Mouse (Mus musculus): ENCODE measurements around the gene Iqch. TPM values are rescaled to one million over a fixed set of nuclear protein-coding genes. Genes with fewer than 3 reads are reported as not detected.

The Iqch gene
- polyA plus RNA-seq, 1 experiment from 2014 or later = 0.11 TPM

DNA sequence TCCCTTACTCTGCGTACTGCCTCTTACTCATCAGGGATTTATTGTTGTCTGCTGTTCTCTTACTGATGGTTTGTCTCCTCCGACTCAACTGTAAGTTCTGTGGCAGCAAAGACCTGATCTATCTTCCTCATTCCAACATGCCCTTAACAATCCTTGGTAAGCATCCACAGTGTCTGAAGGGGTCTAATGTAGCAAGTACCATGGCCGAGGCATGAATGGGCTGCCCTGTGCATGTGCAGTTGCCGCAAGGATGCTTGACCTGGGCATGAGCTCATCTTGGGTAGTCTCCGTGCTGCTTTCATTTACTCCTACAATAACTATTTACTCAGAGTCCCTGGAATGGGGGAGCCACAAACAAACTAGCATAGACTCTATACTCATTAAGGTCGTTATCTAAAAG is 17.0 kb downstream of the Iqch start:
- DNase-seq (no peak), ATAC-seq (ENCODE audit: low FRiP score, low TSS enrichment) (no peak)
- no peak overlapping the region for H3K9ac ChIP-seq (replicated peaks; ENCODE audit: low read length)
- WGBS = 90% methylated on average over 6 of the region's 6 CpGs
- no peaks in the 10 kb centered on the region for H3K4me1 ChIP-seq (ENCODE audit: control insufficient read depth, insufficient read depth, low read length)
- H3K9me3 ChIP-seq (ENCODE audit: control insufficient read depth, low read length) = peaks cover 9% of the 10 kb centered on the region; the same call in 1 of the 2 replicates
- no peak overlapping the region for H3K27ac ChIP-seq (replicated peaks; ENCODE audit: low read depth, low read length)
- H3K27me3 ChIP-seq (ENCODE audit: control insufficient read depth, insufficient read depth, low read length) = no peaks in the 10 kb centered on the region
- H3K4me2 ChIP-seq (ENCODE audit: low read length) = no peak overlapping the region
- H3K4me3 ChIP-seq (replicated peaks; ENCODE audit: low read depth, low read length) = no peak overlapping the region
- H3K36me3 ChIP-seq (ENCODE audit: control insufficient read depth, insufficient read depth, low read length) = no peaks in the 10 kb centered on the region

DNA sequence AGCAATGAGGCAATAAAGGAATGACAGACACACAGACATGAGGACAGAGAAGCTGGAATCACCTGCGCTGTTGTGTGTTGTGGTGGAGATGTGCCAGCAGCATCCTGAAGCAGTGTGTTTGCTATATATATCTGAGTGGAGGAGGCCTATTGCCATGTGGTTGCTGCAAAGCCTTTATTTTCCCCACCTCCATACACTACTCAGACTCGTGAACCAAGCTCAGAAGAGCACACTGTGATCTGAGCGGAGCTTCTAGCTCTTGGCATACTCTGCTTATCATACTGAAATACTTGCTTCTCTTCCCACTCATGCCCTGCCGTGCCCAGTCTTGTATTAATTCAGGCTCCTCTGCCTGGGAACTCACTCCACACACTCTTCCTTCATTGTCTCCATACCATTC is 20.5 kb downstream of the Iqch start:
- 80% methylated on average over 4 of the region's 4 CpGs for WGBS
- Histone ChIP-seq H3K4me2 (ENCODE audit: low read length) (no peak overlapping the region), H3K4me3 (replicated peaks; ENCODE audit: low read depth, low read length) (no peak overlapping the region), H3K27ac (replicated peaks; ENCODE audit: low read depth, low read length) (no peak overlapping the region), H3K4me1 (ENCODE audit: control insufficient read depth, insufficient read depth, low read length) (no peaks in the 10 kb centered on the region), H3K9me3 (ENCODE audit: control insufficient read depth, low read length) (peaks cover 5% of the 10 kb centered on the region; the same call in 1 of the 2 replicates), H3K36me3 (ENCODE audit: control insufficient read depth, insufficient read depth, low read length) (no peaks in the 10 kb centered on the region), H3K9ac (replicated peaks; ENCODE audit: low read length) (no peak overlapping the region), H3K27me3 (ENCODE audit: control insufficient read depth, insufficient read depth, low read length) (no peaks in the 10 kb centered on the region)
- no peak for ATAC-seq (ENCODE audit: low FRiP score, low TSS enrichment)
- no peak for DNase-seq

DNA sequence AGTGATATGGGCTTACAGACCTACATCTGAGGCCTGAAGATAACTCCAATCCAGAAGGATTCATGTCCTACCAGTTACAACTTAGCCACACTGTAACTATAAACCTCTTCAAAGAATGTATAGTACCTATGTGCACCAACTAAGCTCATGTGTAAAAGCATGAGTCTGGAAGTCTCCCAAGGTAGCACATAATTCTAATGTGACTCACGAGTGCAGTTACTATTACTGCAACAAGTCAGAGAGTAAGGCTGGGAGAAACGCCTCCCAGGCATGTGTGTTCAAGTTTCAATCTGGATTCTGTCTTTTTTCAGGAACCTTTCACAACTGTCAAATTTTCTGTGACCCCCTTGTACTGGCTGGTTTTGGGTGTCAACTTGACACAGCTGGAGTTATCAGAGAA is 22.2 kb downstream of the Iqch start:
- Histone ChIP-seq H3K9ac (replicated peaks; ENCODE audit: low read length) (no peak overlapping the region), H3K9me3 (ENCODE audit: control insufficient read depth, low read length) (no peaks in the 10 kb centered on the region), H3K27ac (replicated peaks; ENCODE audit: low read depth, low read length) (no peak overlapping the region), H3K4me2 (ENCODE audit: low read length) (no peak overlapping the region), H3K4me1 (ENCODE audit: control insufficient read depth, insufficient read depth, low read length) (no peaks in the 10 kb centered on the region), H3K27me3 (ENCODE audit: control insufficient read depth, insufficient read depth, low read length) (no peaks in the 10 kb centered on the region), H3K4me3 (replicated peaks; ENCODE audit: low read depth, low read length) (no peak overlapping the region), H3K36me3 (ENCODE audit: control insufficient read depth, insufficient read depth, low read length) (no peaks in the 10 kb centered on the region)
- DNase-seq (no peak), ATAC-seq (ENCODE audit: low FRiP score, low TSS enrichment) (no peak)
- 85% methylated on average over 2 of the region's 2 CpGs for WGBS

DNA sequence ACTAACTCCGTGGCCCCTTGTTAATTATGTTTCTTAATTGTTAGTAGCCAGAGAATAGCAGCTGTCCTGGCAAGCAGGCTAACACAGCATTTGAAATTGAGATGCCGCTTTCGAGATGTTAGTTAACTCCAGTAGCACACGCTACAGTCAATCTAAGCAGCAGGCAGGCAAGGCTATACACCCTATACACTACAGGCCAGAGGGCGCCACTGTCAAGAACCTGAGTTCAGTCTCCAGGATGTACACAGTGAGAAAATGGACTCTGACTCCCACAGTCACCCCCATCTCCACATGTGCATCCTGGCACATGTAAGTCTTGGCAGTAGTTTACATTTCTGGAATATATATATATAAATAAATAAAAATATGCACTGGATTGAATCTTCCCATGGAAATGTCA is 22.6 kb downstream of the Iqch start:
- H3K9ac ChIP-seq (replicated peaks; ENCODE audit: low read length) = no peak overlapping the region
- no peaks in the 10 kb centered on the region for H3K27me3 ChIP-seq (ENCODE audit: control insufficient read depth, insufficient read depth, low read length)
- no peaks in the 10 kb centered on the region for H3K4me1 ChIP-seq (ENCODE audit: control insufficient read depth, insufficient read depth, low read length)
- H3K4me2 ChIP-seq (ENCODE audit: low read length) = no peak overlapping the region
- H3K4me3 ChIP-seq (replicated peaks; ENCODE audit: low read depth, low read length) = no peak overlapping the region
- H3K9me3 ChIP-seq (ENCODE audit: control insufficient read depth, low read length) = no peaks in the 10 kb centered on the region
- 81% methylated on average over 5 of the region's 5 CpGs for WGBS
- H3K27ac ChIP-seq (replicated peaks; ENCODE audit: low read depth, low read length) = no peak overlapping the region
- ATAC-seq (ENCODE audit: low FRiP score, low TSS enrichment) = no peak
- DNase-seq = no peak
- no peaks in the 10 kb centered on the region for H3K36me3 ChIP-seq (ENCODE audit: control insufficient read depth, insufficient read depth, low read length)

DNA sequence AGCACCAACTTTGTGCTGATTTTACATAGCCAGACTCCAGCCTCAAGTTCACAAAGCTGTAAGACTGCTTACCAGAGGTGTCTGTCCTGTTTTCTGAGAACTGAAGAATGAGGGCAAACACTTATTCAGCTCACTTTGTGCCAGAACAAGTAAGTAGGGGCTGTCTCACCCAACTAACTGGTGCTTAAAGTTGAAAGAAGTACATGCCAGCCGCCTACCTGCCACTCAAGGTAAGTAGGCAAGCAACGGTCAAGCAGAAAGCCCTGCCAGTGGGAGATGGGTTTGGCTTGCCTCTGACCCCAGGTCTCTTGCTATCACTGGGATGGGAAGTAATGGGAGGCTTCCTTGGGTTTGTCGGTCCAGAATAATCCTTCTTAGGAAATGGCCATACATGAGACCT is 24.8 kb downstream of the Iqch start:
- Histone ChIP-seq H3K27me3 (ENCODE audit: control insufficient read depth, insufficient read depth, low read length) (no peaks in the 10 kb centered on the region), H3K4me1 (ENCODE audit: control insufficient read depth, insufficient read depth, low read length) (no peaks in the 10 kb centered on the region), H3K9ac (replicated peaks; ENCODE audit: low read length) (no peak overlapping the region), H3K4me3 (replicated peaks; ENCODE audit: low read depth, low read length) (no peak overlapping the region), H3K9me3 (ENCODE audit: control insufficient read depth, low read length) (no peaks in the 10 kb centered on the region), H3K36me3 (ENCODE audit: control insufficient read depth, insufficient read depth, low read length) (no peaks in the 10 kb centered on the region), H3K27ac (replicated peaks; ENCODE audit: low read depth, low read length) (no peak overlapping the region), H3K4me2 (ENCODE audit: low read length) (no peak overlapping the region)
- DNase-seq (no peak), ATAC-seq (ENCODE audit: low FRiP score, low TSS enrichment) (no peak)
- WGBS = 89% methylated on average over 3 of the region's 3 CpGs

DNA sequence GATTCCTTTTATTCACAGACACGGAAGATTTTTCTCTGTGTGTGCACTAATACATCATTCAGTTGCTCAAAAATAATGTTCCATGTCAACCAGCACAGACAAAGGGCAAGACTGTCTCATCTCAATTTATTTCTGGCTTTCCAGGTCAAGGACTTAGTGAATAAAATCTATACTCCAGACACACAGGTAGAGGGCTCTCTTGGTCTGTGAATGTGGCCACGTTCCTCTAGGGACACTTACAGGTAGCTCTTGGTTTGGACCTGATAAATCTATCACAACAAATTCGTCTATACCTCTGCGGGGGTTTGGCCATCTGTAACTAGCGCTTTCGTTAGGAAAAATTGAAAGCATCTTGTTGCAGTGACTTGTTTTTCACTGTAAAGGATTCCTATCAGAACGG is 29.4 kb downstream of the Iqch start:
- no peak for DNase-seq
- 80% methylated on average over 7 of the region's 7 CpGs for WGBS
- H3K4me2 ChIP-seq (ENCODE audit: low read length) = no peak overlapping the region
- no peak overlapping the region for H3K9ac ChIP-seq (replicated peaks; ENCODE audit: low read length)
- no peak for ATAC-seq (ENCODE audit: low FRiP score, low TSS enrichment)
- no peaks in the 10 kb centered on the region for H3K9me3 ChIP-seq (ENCODE audit: control insufficient read depth, low read length)
- H3K36me3 ChIP-seq (ENCODE audit: control insufficient read depth, insufficient read depth, low read length) = no peaks in the 10 kb centered on the region
- H3K4me3 ChIP-seq (replicated peaks; ENCODE audit: low read depth, low read length) = no peak overlapping the region
- H3K27ac ChIP-seq (replicated peaks; ENCODE audit: low read depth, low read length) = no peak overlapping the region
- peaks cover 11% of the 10 kb centered on the region; the same call in 1 of the 2 replicates for H3K4me1 ChIP-seq (ENCODE audit: control insufficient read depth, insufficient read depth, low read length)
- H3K27me3 ChIP-seq (ENCODE audit: control insufficient read depth, insufficient read depth, low read length) = no peaks in the 10 kb centered on the region

DNA sequence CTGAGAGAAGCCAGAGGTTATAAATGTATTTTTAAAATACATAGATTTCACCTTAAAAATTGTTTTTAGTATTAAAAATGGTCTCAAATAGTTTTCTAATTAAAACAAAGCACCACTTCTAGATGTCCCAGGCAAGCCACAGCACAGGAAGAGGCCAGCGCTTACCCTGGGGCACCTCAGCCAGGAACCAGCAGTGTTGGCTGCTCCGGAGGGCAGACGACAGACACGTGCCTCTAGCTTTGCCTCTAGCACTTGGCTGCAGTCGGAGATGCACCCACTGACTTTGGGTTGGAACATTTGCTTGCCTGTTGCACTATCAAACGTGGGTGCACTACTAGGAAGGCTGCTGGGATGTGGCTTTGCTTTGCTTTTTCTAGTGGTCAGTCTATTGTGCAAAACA is 30.4 kb downstream of the Iqch start:
- no peak for ATAC-seq (ENCODE audit: low FRiP score, low TSS enrichment)
- H3K4me3 ChIP-seq (replicated peaks; ENCODE audit: low read depth, low read length) = no peak overlapping the region
- no peak overlapping the region for H3K4me2 ChIP-seq (ENCODE audit: low read length)
- no peak for DNase-seq
- no peaks in the 10 kb centered on the region for H3K9me3 ChIP-seq (ENCODE audit: control insufficient read depth, low read length)
- no peaks in the 10 kb centered on the region for H3K27me3 ChIP-seq (ENCODE audit: control insufficient read depth, insufficient read depth, low read length)
- WGBS = 26% methylated on average over 6 of the region's 6 CpGs
- peaks cover 11% of the 10 kb centered on the region; the same call in 1 of the 2 replicates for H3K4me1 ChIP-seq (ENCODE audit: control insufficient read depth, insufficient read depth, low read length)
- H3K36me3 ChIP-seq (ENCODE audit: control insufficient read depth, insufficient read depth, low read length) = no peaks in the 10 kb centered on the region
- no peak overlapping the region for H3K9ac ChIP-seq (replicated peaks; ENCODE audit: low read length)
- no peak overlapping the region for H3K27ac ChIP-seq (replicated peaks; ENCODE audit: low read depth, low read length)

DNA sequence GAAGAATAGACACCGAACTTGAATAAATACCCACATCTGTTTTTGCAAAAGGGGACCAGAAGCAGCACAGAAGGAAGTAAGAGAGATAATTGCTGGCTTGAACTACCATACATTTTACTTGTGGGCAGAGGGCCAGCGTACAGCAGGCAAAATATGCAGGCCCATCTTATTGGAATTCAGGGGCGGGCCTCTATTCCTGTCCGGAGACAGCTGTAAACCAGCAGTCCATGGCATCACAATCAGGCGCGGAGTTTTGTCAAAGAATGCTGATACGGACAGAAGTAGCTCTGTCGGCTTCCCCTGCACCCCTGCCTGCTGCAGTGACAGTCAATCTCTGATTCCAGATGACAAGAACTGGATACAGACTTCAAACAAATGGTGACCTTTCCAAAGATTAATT is 33.5 kb downstream of the Iqch start:
- no peaks in the 10 kb centered on the region for H3K27me3 ChIP-seq (ENCODE audit: control insufficient read depth, insufficient read depth, low read length)
- H3K36me3 ChIP-seq (ENCODE audit: control insufficient read depth, insufficient read depth, low read length) = no peaks in the 10 kb centered on the region
- no peak overlapping the region for H3K4me3 ChIP-seq (replicated peaks; ENCODE audit: low read depth, low read length)
- no peak overlapping the region for H3K27ac ChIP-seq (replicated peaks; ENCODE audit: low read depth, low read length)
- no peak overlapping the region for H3K4me2 ChIP-seq (ENCODE audit: low read length)
- WGBS = 9% methylated on average over 8 of the region's 8 CpGs
- H3K4me1 ChIP-seq (ENCODE audit: control insufficient read depth, insufficient read depth, low read length) = peaks cover 11% of the 10 kb centered on the region; the same call in 1 of the 2 replicates
- ATAC-seq (ENCODE audit: low FRiP score, low TSS enrichment) = no peak
- peak; percentile 63 for DNase-seq
- no peak overlapping the region; the same call in 1 of the 2 replicates for H3K9ac ChIP-seq (replicated peaks; ENCODE audit: low read length)
- H3K9me3 ChIP-seq (ENCODE audit: control insufficient read depth, low read length) = no peaks in the 10 kb centered on the region

DNA sequence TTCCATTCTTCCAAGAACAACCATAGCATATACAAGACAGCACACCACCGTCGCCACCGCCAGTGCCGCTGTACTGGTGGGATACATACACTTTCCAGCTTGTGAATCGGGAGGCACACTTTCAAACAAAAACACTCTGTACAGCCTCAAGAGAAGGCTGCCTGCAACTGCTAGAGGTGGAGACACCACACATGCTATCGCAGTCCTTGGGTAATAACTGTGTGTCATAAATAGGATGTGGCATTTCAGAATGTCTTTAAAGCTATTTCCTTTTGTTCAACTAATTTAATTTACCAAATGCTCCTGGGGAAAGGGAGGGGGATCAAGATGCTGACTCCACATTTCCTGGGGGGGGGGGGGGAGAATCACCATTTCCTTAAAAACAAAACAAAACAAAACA is 34.0 kb downstream of the Iqch start:
- DNase-seq (no peak), ATAC-seq (ENCODE audit: low FRiP score, low TSS enrichment) (no peak)
- no peaks in the 10 kb centered on the region for H3K27me3 ChIP-seq (ENCODE audit: control insufficient read depth, insufficient read depth, low read length)
- H3K4me3 ChIP-seq (replicated peaks; ENCODE audit: low read depth, low read length) = no peak overlapping the region
- no peak overlapping the region for H3K9ac ChIP-seq (replicated peaks; ENCODE audit: low read length)
- H3K36me3 ChIP-seq (ENCODE audit: control insufficient read depth, insufficient read depth, low read length) = no peaks in the 10 kb centered on the region
- H3K4me2 ChIP-seq (ENCODE audit: low read length) = no peak overlapping the region
- H3K27ac ChIP-seq (replicated peaks; ENCODE audit: low read depth, low read length) = no peak overlapping the region
- H3K9me3 ChIP-seq (ENCODE audit: control insufficient read depth, low read length) = no peaks in the 10 kb centered on the region
- 66% methylated on average over 6 of the region's 6 CpGs for WGBS
- peaks cover 11% of the 10 kb centered on the region; the same call in 1 of the 2 replicates for H3K4me1 ChIP-seq (ENCODE audit: control insufficient read depth, insufficient read depth, low read length)
